Mouse (Mus musculus) liver, postnatal 0 days (tissue): ENCODE measurements around the gene Asphd1.

Source experiments
- CTCF ChIP-seq: sonication (generic); IDR thresholded peaks from 2 replicates; pipeline ENCODE4 v1.5.1; 2016; ENCODE audit warnings: antibody characterized with exemption, low read depth
- EP300 ChIP-seq: IDR thresholded peaks from 2 replicates; pipeline ENCODE4 v1.6.1; 2016; ENCODE audit warnings: antibody characterized with exemption, low read depth, mild to moderate bottlenecking

- TF ChIP-seq CTCF (no peak), EP300 (no peak)
These were observed 26.3 kb upstream of the Asphd1 start, which contains the start of gene Cdipt for GRCm38 (mm10) chr7:126975893-126975949.
